Mouse (Mus musculus) C2C12 (cell line): ENCODE measurements around the gene Hist1h4n.

Experiments used
- CEBPB ChIP-seq: IDR thresholded peaks from one replicate; pipeline ENCODE4 v1.6.1; 2011; ENCODE audit warnings: low read depth, mild to moderate bottlenecking, control low read depth, moderate library complexity
- CTCF ChIP-seq: IDR thresholded peaks from one replicate; pipeline ENCODE4 v1.5.1; 2011; ENCODE audit not compliant: control insufficient read depth, insufficient read depth, insufficient read length
- FOSL1 ChIP-seq: IDR thresholded peaks from one replicate; pipeline ENCODE4 v1.8.0; 2011; ENCODE audit warnings: mild to moderate bottlenecking, low read length; ENCODE audit not compliant: poor library complexity, insufficient read depth, severe bottlenecking
- MAX ChIP-seq: IDR thresholded peaks from one replicate; pipeline ENCODE4 v1.6.1; 2011; ENCODE audit warnings: mild to moderate bottlenecking, control low read depth
- MYOD1 ChIP-seq: IDR thresholded peaks from one replicate; pipeline ENCODE4 v1.6.1; 2011; ENCODE audit warnings: low read depth; ENCODE audit not compliant: control insufficient read depth, insufficient read length
- MYOG ChIP-seq: IDR thresholded peaks from one replicate; pipeline ENCODE4 v1.6.1; 2011; ENCODE audit not compliant: control insufficient read depth, insufficient read length; ENCODE audit errors: extremely low read depth
- USF1 ChIP-seq: IDR thresholded peaks from one replicate; pipeline ENCODE4 v1.6.1; 2011; ENCODE audit warnings: low read depth, mild to moderate bottlenecking, control low read depth, moderate library complexity

DNA sequence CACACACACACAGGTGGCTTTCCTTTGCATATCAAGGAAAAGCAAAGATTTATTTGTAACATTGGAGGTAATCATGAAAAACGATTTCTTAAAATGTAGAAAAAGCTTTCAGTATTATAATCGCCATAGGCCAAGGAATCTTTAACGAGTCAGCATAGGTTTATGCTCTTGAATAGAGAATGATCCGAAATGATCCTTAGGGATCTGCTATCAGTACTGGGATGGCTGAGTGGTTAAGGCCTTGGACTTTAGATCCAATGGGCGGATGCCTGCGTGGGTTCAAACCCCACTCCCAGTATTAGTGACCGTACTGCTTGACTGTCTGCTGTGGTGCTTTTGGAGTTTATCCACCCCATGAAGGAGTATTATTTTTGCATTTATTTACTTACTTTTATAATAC, 36.4 kb downstream of the Hist1h4n start:
- TF ChIP-seq CTCF (no peak), MAX (no peak), USF1 (no peak), CEBPB (no peak), MYOD1 (no peak), MYOG (no peak), FOSL1 (no peak)
